Mouse (Mus musculus): ENCODE data around the gene Plaa.

Gene Plaa

DNA sequence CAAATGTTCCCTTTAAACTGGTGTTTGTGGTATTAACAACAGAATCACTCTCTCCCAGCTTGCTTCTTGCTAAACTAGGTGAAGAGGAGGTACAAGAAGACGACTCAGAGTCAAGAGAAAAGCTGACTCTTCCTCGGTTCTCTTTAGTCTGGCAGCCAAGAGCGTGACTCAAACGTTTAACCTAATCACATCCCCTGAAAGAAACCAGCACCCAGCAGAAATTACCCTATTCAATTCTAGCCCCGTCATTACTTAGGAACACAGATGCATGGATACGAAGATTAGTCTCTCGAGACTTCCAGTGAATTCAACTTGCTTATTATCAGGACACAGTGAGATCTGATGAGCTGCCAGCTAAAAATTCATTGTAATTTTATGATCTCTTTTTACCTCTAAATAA, 58.7 kb downstream of the Plaa start:
- 69% methylated on average over 7 of the region's 7 CpGs for WGBS

DNA sequence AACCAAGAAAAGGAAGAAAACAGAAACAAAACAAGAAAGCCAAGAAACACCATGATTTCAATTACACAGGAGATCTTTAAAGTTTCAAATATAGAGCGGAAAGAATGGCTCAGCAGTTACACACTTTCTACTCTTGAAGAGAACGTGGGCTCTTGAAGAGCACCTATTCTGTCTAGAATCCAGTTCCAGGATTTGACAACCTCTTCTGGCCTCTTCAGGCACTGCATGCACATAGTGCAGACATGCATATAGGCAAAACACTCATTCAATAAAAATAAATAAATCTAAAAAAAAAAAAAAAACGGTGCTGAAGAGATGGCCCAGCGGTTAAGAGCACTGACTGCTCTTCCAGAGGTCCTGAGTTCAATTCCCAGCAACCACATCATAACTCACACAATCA, 60.0 kb downstream of the Plaa start:
- WGBS: 87% methylated on average over 4 of the region's 4 CpGs

DNA sequence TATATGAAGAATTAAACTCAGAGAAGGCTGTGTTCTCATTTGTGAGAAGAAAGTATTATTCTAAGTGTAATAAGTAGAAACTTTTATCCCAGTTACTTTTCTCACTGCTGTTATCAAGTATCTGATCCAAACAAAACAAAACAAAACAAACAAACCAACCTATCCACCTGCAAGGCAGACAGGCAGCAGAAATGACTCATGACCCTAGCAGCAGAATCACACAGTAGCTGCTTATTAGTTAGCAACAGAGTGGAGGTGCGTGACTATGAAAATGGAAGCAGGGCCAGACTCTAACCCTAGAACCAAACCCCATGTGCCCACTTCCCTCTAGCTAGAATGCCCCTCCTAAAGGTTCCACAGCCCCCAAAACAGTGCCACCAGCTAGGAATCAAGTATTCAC, 73.6 kb downstream of the Plaa start:
- 95% methylated on average over 1 of the region's 1 CpGs for WGBS

DNA sequence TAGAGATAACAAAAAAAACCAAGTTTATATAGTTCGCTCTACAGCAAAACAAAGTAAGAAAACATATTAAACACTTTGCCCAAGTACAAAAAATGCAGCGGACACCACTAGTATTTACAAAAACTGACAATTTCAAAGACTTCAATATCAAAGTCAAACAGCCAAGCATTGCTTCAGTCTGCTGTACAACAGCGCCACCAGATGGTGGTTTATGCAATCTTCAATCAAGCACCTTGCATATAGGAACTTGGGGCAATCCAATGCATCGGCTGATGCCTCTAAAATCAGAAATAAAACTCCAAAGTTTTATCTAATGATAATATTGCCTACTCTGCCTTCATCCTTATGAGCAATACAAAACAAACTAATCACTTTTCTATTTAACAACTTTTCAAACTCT, 85.4 kb downstream of the Plaa start:
- WGBS: 60% methylated on average over 4 of the region's 4 CpGs
